Mouse (Mus musculus) erythroblast, embryonic 14.5 days (primary cell): ENCODE data around the gene Hnrnpul2.

Experiments
- GATA1 ChIP-seq: IDR thresholded peaks from 2 replicates; pipeline ENCODE4 v1.6.1; 2012; ENCODE audit warnings: low read length, inconsistent platforms, mixed read lengths
- TAL1 ChIP-seq: IDR thresholded peaks from 3 replicates; pipeline ENCODE4 v1.6.1; 2012; ENCODE audit warnings: low read length, inconsistent platforms, mixed read lengths

- TF ChIP-seq TAL1 (no peak), GATA1 (no peak)
Observed at GRCm38 (mm10) chr19:8850402-8850901, 30.6 kb downstream of the Hnrnpul2 start, which contains the start of gene Lrrn4cl.
